Comparison of ENCODE assay signal across 15 mouse cellular contexts in genomic region chr11:98568326-98568725, GRCm38 (mm10). TPM values are rescaled to one million over a fixed set of nuclear protein-coding genes. Genes with fewer than 3 reads are reported as not detected.
DNase-seq lines count a peak whose midpoint lies in the region; ATAC-seq and TF ChIP-seq lines count a peak whose summit lies in the region.
"Had no signal": no experiment of that assay in that cellular context is flagged by ENCODE, and none has a peak within 500 bp of the region (broad histone marks: within the 10 kb centered on the region; RNA-seq: fewer than 3 reads in every experiment).

No protein-coding gene starts in this region.

- H3K4me2 ChIP-seq in midbrain, postnatal 0 days (ENCODE audit: low read depth, low read length, poor library complexity, severe bottlenecking) = no peak overlapping the region
- no peak overlapping the region for H3K4me2 ChIP-seq in midbrain, embryonic 11.5 days
- H3K4me2 ChIP-seq: forebrain, embryonic 15.5 days; heart, embryonic 13.5 days had no signal

- no peak overlapping the region for H3K9ac ChIP-seq in midbrain, postnatal 0 days (replicated peaks; ENCODE audit: low read length, poor library complexity, severe bottlenecking)
- no peak overlapping the region for H3K9ac ChIP-seq in midbrain, embryonic 11.5 days (ENCODE audit: low read length)
- H3K9ac ChIP-seq: forebrain, embryonic 15.5 days; heart, embryonic 13.5 days had no signal

- peak; percentile 35; the same call in 1 of the 2 replicates for TF ChIP-seq CTCF in gastrocnemius, adult 2 months (IDR thresholded peaks at IDR 0.05)
- TF ChIP-seq CTCF in midbrain, postnatal 0 days (IDR thresholded peaks at IDR 0.05) = peak; percentile 28

- no peaks in the 10 kb centered on the region for H3K27me3 ChIP-seq in midbrain, postnatal 0 days (ENCODE audit: insufficient read depth, low read length)
- H3K27me3 ChIP-seq in midbrain, embryonic 11.5 days (ENCODE audit: control insufficient read depth, insufficient read depth, low read length) = no peaks in the 10 kb centered on the region
- H3K27me3 ChIP-seq: forebrain, embryonic 15.5 days; heart, embryonic 13.5 days had no signal

- no peaks in the 10 kb centered on the region for H3K9me3 ChIP-seq in midbrain, postnatal 0 days (ENCODE audit: low read length)
- no peaks in the 10 kb centered on the region for H3K9me3 ChIP-seq in midbrain, embryonic 11.5 days (ENCODE audit: control insufficient read depth, low read length)
- H3K9me3 ChIP-seq: forebrain, embryonic 15.5 days had no signal

- 91% methylated on average over 8 of the region's 8 CpGs for WGBS in midbrain, postnatal 0 days
- 88% methylated on average over 8 of the region's 8 CpGs for WGBS in midbrain, embryonic 11.5 days

- intact Hi-C loops in gastrocnemius, adult 2 months (cut with DNase I) = no loop called here
- intact Hi-C loops in gastrocnemius, postnatal 14 days (cut with DNase I; ENCODE audit: low total_unique reads) = no loop called here

- H3K36me3 ChIP-seq in midbrain, postnatal 0 days (ENCODE audit: insufficient read depth, low read length) = no peaks in the 10 kb centered on the region
- no peaks in the 10 kb centered on the region for H3K36me3 ChIP-seq in midbrain, embryonic 11.5 days (ENCODE audit: control insufficient read depth, insufficient read depth, low read length)
- H3K36me3 ChIP-seq: forebrain, embryonic 15.5 days; heart, embryonic 13.5 days had no signal

- DNase-seq in gastrocnemius, adult 2 months = no peak
- no peak for DNase-seq in gastrocnemius, postnatal 14 days
- DNase-seq in midbrain, postnatal 0 days (ENCODE audit: low spot score) = no peak
- no peak for DNase-seq in midbrain, embryonic 11.5 days (ENCODE audit: low spot score, missing footprints)
- peak; percentile 85 for DNase-seq in ZHBTc4 (ENCODE audit: low read depth, low spot score)
- peak; percentile 60 for DNase-seq in thymus, postnatal 0 days (ENCODE audit: low spot score)
- no peak for DNase-seq in MN1 (ENCODE audit: low spot score)
- DNase-seq in neural tube, embryonic 10.5 days (ENCODE audit: extremely low spot score, low spot score) = no peak
- DNase-seq: embryo, embryonic 11 days; layer of hippocampus, adult 9-11 months; lung, adult 18-20 months; midbrain, embryonic 14.5 days had no signal

- H3K4me3 ChIP-seq in gastrocnemius, adult 2 months = no peak overlapping the region
- no peak overlapping the region for H3K4me3 ChIP-seq in midbrain, postnatal 0 days (ENCODE audit: low read depth, low read length)
- H3K4me3 ChIP-seq in midbrain, embryonic 11.5 days (ENCODE audit: low read depth, low read length) = no peak overlapping the region
- H3K4me3 ChIP-seq: forebrain, embryonic 15.5 days; heart, embryonic 13.5 days had no signal

- no peaks in the 10 kb centered on the region for H3K4me1 ChIP-seq in midbrain, postnatal 0 days (ENCODE audit: insufficient read depth, low read length)
- H3K4me1 ChIP-seq in midbrain, embryonic 11.5 days (ENCODE audit: control insufficient read depth, insufficient read depth, low read length) = no peaks in the 10 kb centered on the region
- H3K4me1 ChIP-seq: forebrain, embryonic 15.5 days had no signal

- ATAC-seq in midbrain, postnatal 0 days (ENCODE audit: low FRiP score) = no peak
- ATAC-seq in midbrain, embryonic 11.5 days (ENCODE audit: low FRiP score) = no peak
- ATAC-seq: forebrain, embryonic 15.5 days had no signal

- H3K27ac ChIP-seq in gastrocnemius, adult 2 months = no peak overlapping the region
- no peak overlapping the region for H3K27ac ChIP-seq in midbrain, postnatal 0 days (ENCODE audit: low read depth, low read length)
- no peak overlapping the region for H3K27ac ChIP-seq in midbrain, embryonic 11.5 days (ENCODE audit: low read depth, low read length)
- H3K27ac ChIP-seq: forebrain, embryonic 15.5 days; heart, embryonic 13.5 days had no signal

RNA-seq across cellular contexts. Expression of gene Zpbp2, which starts 17.4 kb away (rescaled TPM):
- not detected for total RNA-seq in gastrocnemius, adult 2 months (2021)
- not detected for total RNA-seq in gastrocnemius, postnatal 14 days (2021)
- 0.24 TPM in 1 of 2 replicates, not detected in the other for total RNA-seq in midbrain, postnatal 0 days (2014; rRNA removed)
- polyA plus RNA-seq in midbrain, postnatal 0 days (2015; fragmentation: Nextera tagmentation; extraction: Ambion mirVana) = 0.36 and 0.39 TPM in 2 replicates
- 0.23 and 0.26 TPM in 2 replicates for polyA plus RNA-seq in midbrain, embryonic 11.5 days (2014; fragmentation: Nextera tagmentation; extraction: Ambion mirVana)
- polyA plus RNA-seq in thymus, postnatal 0 days (2015; fragmentation: Nextera tagmentation; extraction: Ambion mirVana) = 2.3 and 2.4 TPM in 2 replicates
- polyA plus RNA-seq: midbrain, embryonic 14.5 days had no signal

RNA-seq across cellular contexts. Expression of gene Ormdl3, which starts 18.8 kb away (rescaled TPM):
- total RNA-seq in gastrocnemius, adult 2 months (2021) = 10 to 100 TPM; 24.5 to 25.7 TPM
- total RNA-seq in gastrocnemius, postnatal 14 days (2021) = 10 to 100 TPM; 18.3 to 18.7 TPM
- 104 and 115 TPM in 2 replicates for total RNA-seq in midbrain, postnatal 0 days (2014; rRNA removed)
- polyA plus RNA-seq in midbrain, postnatal 0 days (2015; fragmentation: Nextera tagmentation; extraction: Ambion mirVana) = 108 and 111 TPM in 2 replicates
- polyA plus RNA-seq in midbrain, embryonic 11.5 days (2014; fragmentation: Nextera tagmentation; extraction: Ambion mirVana) = 9.7 and 12.0 TPM in 2 replicates
- 37.6 and 38.5 TPM in 2 replicates for polyA plus RNA-seq in thymus, postnatal 0 days (2015; fragmentation: Nextera tagmentation; extraction: Ambion mirVana)

RNA-seq across cellular contexts. Expression of gene Ikzf3, which starts 22.5 kb away (rescaled TPM):
- under 1 TPM in 1 of 2 experiments, not detected in 1; 0.22 TPM for total RNA-seq in gastrocnemius, adult 2 months (2021)
- under 1 TPM; 0.10 to 0.18 TPM for total RNA-seq in gastrocnemius, postnatal 14 days (2021)
- 0.05 TPM in 1 of 2 replicates, not detected in the other for total RNA-seq in midbrain, postnatal 0 days (2014; rRNA removed)
- 0.16 TPM in 1 of 2 replicates, not detected in the other for polyA plus RNA-seq in midbrain, postnatal 0 days (2015; fragmentation: Nextera tagmentation; extraction: Ambion mirVana)
- 0.07 and 0.18 TPM in 2 replicates for polyA plus RNA-seq in midbrain, embryonic 11.5 days (2014; fragmentation: Nextera tagmentation; extraction: Ambion mirVana)
- 42.6 and 59.5 TPM in 2 replicates for polyA plus RNA-seq in thymus, postnatal 0 days (2015; fragmentation: Nextera tagmentation; extraction: Ambion mirVana)
- polyA plus RNA-seq: midbrain, embryonic 14.5 days had no signal

RNA-seq across cellular contexts. Expression of gene Lrrc3c, which starts 29.8 kb away (rescaled TPM):
- not detected for total RNA-seq in gastrocnemius, adult 2 months (2021)
- not detected for total RNA-seq in gastrocnemius, postnatal 14 days (2021)
- total RNA-seq in midbrain, postnatal 0 days (2014; rRNA removed) = not detected in 2 replicates
- not detected in 2 replicates for polyA plus RNA-seq in midbrain, postnatal 0 days (2015; fragmentation: Nextera tagmentation; extraction: Ambion mirVana)
- polyA plus RNA-seq in midbrain, embryonic 11.5 days (2014; fragmentation: Nextera tagmentation; extraction: Ambion mirVana) = not detected in 2 replicates
- polyA plus RNA-seq in thymus, postnatal 0 days (2015; fragmentation: Nextera tagmentation; extraction: Ambion mirVana) = not detected in 2 replicates
- polyA plus RNA-seq: forebrain, embryonic 15.5 days; heart, embryonic 13.5 days; intestine, embryonic 14.5 days; midbrain, embryonic 14.5 days had no signal

RNA-seq across cellular contexts. Expression of gene Gm12355, which starts 57.1 kb away (rescaled TPM):
- total RNA-seq in gastrocnemius, adult 2 months (2021) = 1 to 10 TPM; 4.6 to 5.6 TPM
- total RNA-seq in gastrocnemius, postnatal 14 days (2021) = 1 to 10 TPM; 5.0 to 6.6 TPM
- total RNA-seq in midbrain, postnatal 0 days (2014; rRNA removed) = not detected in 2 replicates
- 0.28 and 0.44 TPM in 2 replicates for polyA plus RNA-seq in midbrain, postnatal 0 days (2015; fragmentation: Nextera tagmentation; extraction: Ambion mirVana)
- 1.3 and 1.4 TPM in 2 replicates for polyA plus RNA-seq in midbrain, embryonic 11.5 days (2014; fragmentation: Nextera tagmentation; extraction: Ambion mirVana)
- 0.78 and 1.1 TPM in 2 replicates for polyA plus RNA-seq in thymus, postnatal 0 days (2015; fragmentation: Nextera tagmentation; extraction: Ambion mirVana)

Comparison
In these comparisons a context has a peak if more than half of its experiments do, and no peak if none do; other contexts are left out.
1. DNase-seq: peak in ZHBTc4 (single experiment) and thymus, postnatal 0 days (single experiment); none in gastrocnemius, adult 2 months (single experiment), gastrocnemius, postnatal 14 days (single experiment), midbrain, postnatal 0 days (single experiment), midbrain, embryonic 11.5 days (single experiment), MN1 (single experiment) and neural tube, embryonic 10.5 days (single experiment).